In the genomic region with DNA sequence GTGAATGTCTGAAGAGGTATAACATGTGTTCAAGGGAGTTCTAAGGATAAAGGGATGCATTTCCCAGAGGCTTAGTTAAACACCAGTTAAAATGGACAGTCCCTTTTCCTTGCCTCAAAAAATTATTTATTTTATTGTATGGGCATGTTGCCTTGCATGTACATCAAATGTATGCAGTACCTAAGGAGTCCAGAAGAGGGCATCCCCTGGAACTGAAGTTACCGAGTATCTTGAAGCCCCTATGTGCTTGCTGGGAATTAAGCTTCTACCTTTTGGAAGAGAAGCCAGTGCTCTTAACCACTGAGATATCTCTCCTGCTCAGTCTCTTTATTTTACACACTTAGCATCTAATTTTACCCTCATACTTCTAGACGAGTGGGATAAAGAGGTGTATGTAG, we compare ENCODE assay signal across 11 mouse cellular contexts.
DNase-seq lines count a peak whose midpoint lies in the region; ATAC-seq and TF ChIP-seq lines count a peak whose summit lies in the region.
"Had no signal": no experiment of that assay in that cellular context is flagged by ENCODE, and none has a peak within 500 bp of the region (broad histone marks: within the 10 kb centered on the region; RNA-seq: fewer than 3 reads in every experiment).

No protein-coding gene starts in this region.

- no peak overlapping the region for H3K9ac ChIP-seq in hindbrain, postnatal 0 days (replicated peaks; ENCODE audit: low read length)

- H3K4me3 ChIP-seq in hindbrain, postnatal 0 days (ENCODE audit: low read length) = no peak overlapping the region
- H3K4me3 ChIP-seq in hindbrain, embryonic 10.5 days = no peak overlapping the region

- WGBS in hindbrain, postnatal 0 days = 67% methylated on average over 2 of the region's 2 CpGs
- 82% methylated on average over 2 of the region's 2 CpGs for WGBS in hindbrain, embryonic 10.5 days

- peak; percentile 59 for TF ChIP-seq CTCF in hindbrain, postnatal 0 days (IDR thresholded peaks at IDR 0.05; ENCODE audit: low read depth)

- no peak for ATAC-seq in hindbrain, postnatal 0 days
- ATAC-seq: forebrain, embryonic 16.5 days had no signal

- peak; percentile 56 for DNase-seq in hindbrain, postnatal 0 days (ENCODE audit: low spot score)
- no peak for DNase-seq in hindbrain, embryonic 10.5 days (ENCODE audit: low spot score)
- DNase-seq in 3T3-L1 (ENCODE audit: low read depth, low spot score) (peak; percentile 55), ES-CJ7 (ENCODE audit: low read depth, low spot score) (peak; percentile 65)
- peak; percentile 19 for DNase-seq in embryo, embryonic 11.5 days (ENCODE audit: low read depth, low spot score)
- DNase-seq in right cerebral cortex, postnatal 25 days = no peak
- DNase-seq in spleen, postnatal 10 days (ENCODE audit: low spot score in 2 of 2) = no peak
- no peak for DNase-seq in kidney, postnatal 4 days
- DNase-seq: cerebellum, adult 8-10 months; heart, postnatal 4 days had no signal

- H3K9me3 ChIP-seq in hindbrain, postnatal 0 days (ENCODE audit: low read length) = no peaks in the 10 kb centered on the region
- no peaks in the 10 kb centered on the region for H3K9me3 ChIP-seq in hindbrain, embryonic 10.5 days

- H3K36me3 ChIP-seq in hindbrain, postnatal 0 days (ENCODE audit: insufficient read depth, low read length) = no peaks in the 10 kb centered on the region
- H3K36me3 ChIP-seq in hindbrain, embryonic 10.5 days = no peaks in the 10 kb centered on the region

- H3K27ac ChIP-seq in hindbrain, postnatal 0 days = no peak overlapping the region
- no peak overlapping the region for H3K27ac ChIP-seq in hindbrain, embryonic 10.5 days

- no peaks in the 10 kb centered on the region for H3K4me1 ChIP-seq in hindbrain, postnatal 0 days (ENCODE audit: insufficient read depth, low read length)
- no peaks in the 10 kb centered on the region for H3K4me1 ChIP-seq in hindbrain, embryonic 10.5 days (replicated peaks)

- no peak overlapping the region for H3K4me2 ChIP-seq in hindbrain, postnatal 0 days (ENCODE audit: low read depth, low read length)

- no peaks in the 10 kb centered on the region for H3K27me3 ChIP-seq in hindbrain, postnatal 0 days (ENCODE audit: insufficient read depth, low read length)
- no peaks in the 10 kb centered on the region for H3K27me3 ChIP-seq in hindbrain, embryonic 10.5 days (ENCODE audit: insufficient read depth, poor library complexity, severe bottlenecking)

Comparison
In these comparisons a context has a peak if more than half of its experiments do, and no peak if none do; other contexts are left out.
1. DNase-seq: peak in hindbrain, postnatal 0 days (single experiment), 3T3-L1 (single experiment), ES-CJ7 (single experiment) and embryo, embryonic 11.5 days (single experiment); none in hindbrain, embryonic 10.5 days (single experiment), right cerebral cortex, postnatal 25 days (single experiment), spleen, postnatal 10 days (0 of 2) and kidney, postnatal 4 days (0 of 2).